Mouse (Mus musculus) embryonic facial prominence, embryonic 12.5 days (tissue): ENCODE data around the gene Unc119b. TPM values are rescaled to one million over a fixed set of nuclear protein-coding genes. Genes with fewer than 3 reads are reported as not detected.

Source experiments
- ATAC-seq: fragments of 200-750 bp; cut with Nextera tagmentation; 2 replicates; pipeline ENCODE4 v1.8.0; 2017; ENCODE audit not compliant: insufficient number of reproducible peaks, insufficient read depth, low FRiP score, low TSS enrichment
- H3K27ac ChIP-seq: fragments of 300-500 bp; sonication (generic); 2 replicates; pipeline ENCODE4 v1.5.1; 2016; ENCODE audit warnings: mild to moderate bottlenecking
- H3K27me3 ChIP-seq: fragments of 300-500 bp; sonication (generic); 2 replicates; pipeline ENCODE4 v1.6.1; 2016; ENCODE audit warnings: mild to moderate bottlenecking, moderate library complexity
- H3K36me3 ChIP-seq: fragments of 300-500 bp; sonication (generic); 2 replicates; pipeline ENCODE4 v1.6.1; 2016; ENCODE audit warnings: mild to moderate bottlenecking
- H3K4me1 ChIP-seq: fragments of 300-500 bp; sonication (generic); 2 replicates; pipeline ENCODE4 v1.6.1; 2016
- H3K4me2 ChIP-seq: fragments of 300-500 bp; sonication (generic); replicated peaks from 2 replicates; pipeline ENCODE4 v1.6.1; 2016; ENCODE audit warnings: mild to moderate bottlenecking, moderate library complexity
- H3K4me3 ChIP-seq: fragments of 300-500 bp; sonication (generic); 2 replicates; pipeline ENCODE4 v1.5.1; 2016; ENCODE audit warnings: mild to moderate bottlenecking
- H3K9ac ChIP-seq: fragments of 300-500 bp; sonication (generic); 2 replicates; pipeline ENCODE4 v1.6.1; 2016; ENCODE audit warnings: mild to moderate bottlenecking, moderate library complexity
- H3K9me3 ChIP-seq: fragments of 300-500 bp; sonication (generic); 2 replicates; pipeline ENCODE4 v1.6.1; 2016; ENCODE audit warnings: mild to moderate bottlenecking, moderate library complexity
- WGBS: fragments of 180-500 bp; shearing (Covaris S2); methylation state at CpG from one replicate; pipeline ENCODE4 v1.1.7; 2016; 5-methylcytosine and 5-hydroxymethylcytosine counted together
- polyA plus RNA-seq: library from polyadenylated mRNA; unstranded; fragments of >200 nt; fragmentation: Nextera tagmentation; extraction: Ambion mirVana; gene quantifications from 2 replicates; pipeline ENCODE4 v1.2.1, GENCODE M21; 2016

The Unc119b gene
- polyA plus RNA-seq, 1 experiment from 2014 or later, result 56.0 TPM

GRCm38 (mm10) chr5:115102231-115102630 is 32.5 kb downstream of the Unc119b start:
- no peak overlapping the region for H3K9ac ChIP-seq
- no peak overlapping the region for H3K4me2 ChIP-seq
- WGBS, result 86% methylated on average over 2 of the region's 2 CpGs
- no peak overlapping the region for H3K27ac ChIP-seq
- H3K27me3 ChIP-seq, result no peaks in the 10 kb centered on the region
- ATAC-seq, result no peak
- H3K4me1 ChIP-seq, result no peaks in the 10 kb centered on the region
- no peaks in the 10 kb centered on the region for H3K9me3 ChIP-seq
- no peak overlapping the region for H3K4me3 ChIP-seq
- peaks cover 31% of the 10 kb centered on the region for H3K36me3 ChIP-seq

- no peaks in the 10 kb centered on the region for H3K4me1 ChIP-seq
- H3K36me3 ChIP-seq, result peaks cover 45% of the 10 kb centered on the region
- 75% methylated on average over 6 of the region's 6 CpGs for WGBS
- no peak for ATAC-seq
- H3K4me3 ChIP-seq, result no peak overlapping the region
- H3K4me2 ChIP-seq, result no peak overlapping the region
- no peaks in the 10 kb centered on the region for H3K9me3 ChIP-seq
- no peak overlapping the region for H3K27ac ChIP-seq
- H3K9ac ChIP-seq, result no peak overlapping the region
- H3K27me3 ChIP-seq, result no peaks in the 10 kb centered on the region
Observed at GRCm38 (mm10) chr5:115100473-115100872, 34.3 kb downstream of the Unc119b start.

GRCm38 (mm10) chr5:115099991-115100390 is 34.8 kb downstream of the Unc119b start:
- peaks cover 50% of the 10 kb centered on the region for H3K36me3 ChIP-seq
- 85% methylated on average over 9 of the region's 9 CpGs for WGBS
- no peaks in the 10 kb centered on the region for H3K27me3 ChIP-seq
- H3K27ac ChIP-seq, result no peak overlapping the region
- H3K4me1 ChIP-seq, result no peaks in the 10 kb centered on the region
- no peak overlapping the region for H3K9ac ChIP-seq
- no peak overlapping the region for H3K4me3 ChIP-seq
- H3K4me2 ChIP-seq, result no peak overlapping the region
- ATAC-seq, result no peak
- H3K9me3 ChIP-seq, result no peaks in the 10 kb centered on the region

GRCm38 (mm10) chr5:115099530-115099929 is 35.2 kb downstream of the Unc119b start:
- 88% methylated on average over 5 of the region's 5 CpGs for WGBS
- peaks cover 53% of the 10 kb centered on the region for H3K36me3 ChIP-seq
- H3K27ac ChIP-seq, result no peak overlapping the region
- no peak overlapping the region for H3K4me2 ChIP-seq
- H3K9ac ChIP-seq, result no peak overlapping the region
- ATAC-seq, result no peak
- H3K9me3 ChIP-seq, result no peaks in the 10 kb centered on the region
- H3K27me3 ChIP-seq, result no peaks in the 10 kb centered on the region
- H3K4me1 ChIP-seq, result no peaks in the 10 kb centered on the region
- H3K4me3 ChIP-seq, result no peak overlapping the region

- H3K27me3 ChIP-seq, result no peaks in the 10 kb centered on the region
- H3K9ac ChIP-seq, result no peak within 1 kb of the TSS; the same call in 1 of the 2 replicates
- no peak within 1 kb of the TSS for H3K27ac ChIP-seq
- H3K4me3 ChIP-seq, result no peak within 1 kb of the TSS
- no peaks in the 10 kb centered on the region for H3K4me1 ChIP-seq
- no peak for ATAC-seq
- WGBS, result 97% methylated on average over 8 of the region's 8 CpGs
- peaks cover 53% of the 10 kb centered on the region for H3K36me3 ChIP-seq
- H3K4me2 ChIP-seq, result no peak within 1 kb of the TSS
- no peaks in the 10 kb centered on the region for H3K9me3 ChIP-seq
Observed at GRCm38 (mm10) chr5:115098195-115098594, 36.6 kb downstream of the Unc119b start, which contains the start of gene Gm10401. TSS of gene Gm10401 (minus strand) at chr5:115098295.

- Histone ChIP-seq H3K27ac (no peak overlapping the region), H3K27me3 (no peaks in the 10 kb centered on the region), H3K4me2 (no peak overlapping the region), H3K4me3 (no peak overlapping the region), H3K36me3 (peaks cover 73% of the 10 kb centered on the region), H3K9me3 (no peaks in the 10 kb centered on the region), H3K4me1 (no peaks in the 10 kb centered on the region), H3K9ac (no peak overlapping the region)
- no peak for ATAC-seq
- WGBS, result 69% methylated on average over 6 of the region's 6 CpGs
Observed at GRCm38 (mm10) chr5:115091776-115092175, 43.0 kb downstream of the Unc119b start.

- Histone ChIP-seq H3K4me3 (no peak overlapping the region), H3K9ac (no peak overlapping the region), H3K36me3 (peaks cover 74% of the 10 kb centered on the region), H3K4me2 (no peak overlapping the region), H3K4me1 (no peaks in the 10 kb centered on the region), H3K9me3 (no peaks in the 10 kb centered on the region), H3K27ac (no peak overlapping the region), H3K27me3 (no peaks in the 10 kb centered on the region)
- WGBS, result 80% methylated on average over 3 of the region's 3 CpGs
- no peak for ATAC-seq
Observed at GRCm38 (mm10) chr5:115091015-115091414, 43.8 kb downstream of the Unc119b start.

- Histone ChIP-seq H3K27ac (no peak overlapping the region), H3K27me3 (no peaks in the 10 kb centered on the region), H3K4me3 (no peak overlapping the region), H3K9me3 (no peaks in the 10 kb centered on the region), H3K4me1 (no peaks in the 10 kb centered on the region), H3K4me2 (no peak overlapping the region), H3K9ac (no peak overlapping the region), H3K36me3 (peaks cover 73% of the 10 kb centered on the region)
- no peak for ATAC-seq
- 94% methylated on average over 5 of the region's 5 CpGs for WGBS
Observed at GRCm38 (mm10) chr5:115089592-115090268, 45.0 kb downstream of the Unc119b start.

- 96% methylated on average over 2 of the region's 2 CpGs for WGBS
- no peak overlapping the region for H3K27ac ChIP-seq
- H3K4me2 ChIP-seq, result no peak overlapping the region
- no peaks in the 10 kb centered on the region for H3K4me1 ChIP-seq
- no peak overlapping the region for H3K4me3 ChIP-seq
- no peaks in the 10 kb centered on the region for H3K27me3 ChIP-seq
- no peak for ATAC-seq
- H3K9me3 ChIP-seq, result no peaks in the 10 kb centered on the region
- peaks cover 76% of the 10 kb centered on the region for H3K36me3 ChIP-seq
- H3K9ac ChIP-seq, result no peak overlapping the region
Observed at GRCm38 (mm10) chr5:115085675-115086074, 49.1 kb downstream of the Unc119b start.

GRCm38 (mm10) chr5:115083492-115083891 is 51.3 kb downstream of the Unc119b start:
- 86% methylated on average over 6 of the region's 6 CpGs for WGBS
- no peak overlapping the region for H3K4me3 ChIP-seq
- H3K9ac ChIP-seq, result no peak overlapping the region
- no peak overlapping the region for H3K4me2 ChIP-seq
- H3K27ac ChIP-seq, result no peak overlapping the region
- no peaks in the 10 kb centered on the region for H3K4me1 ChIP-seq
- no peak for ATAC-seq
- H3K27me3 ChIP-seq, result no peaks in the 10 kb centered on the region
- peaks cover 56% of the 10 kb centered on the region for H3K36me3 ChIP-seq
- no peaks in the 10 kb centered on the region for H3K9me3 ChIP-seq

GRCm38 (mm10) chr5:115081636-115082035 is 53.1 kb downstream of the Unc119b start:
- no peak overlapping the region for H3K9ac ChIP-seq
- H3K4me2 ChIP-seq, result no peak overlapping the region
- no peaks in the 10 kb centered on the region for H3K27me3 ChIP-seq
- peaks cover 41% of the 10 kb centered on the region for H3K36me3 ChIP-seq
- H3K27ac ChIP-seq, result no peak overlapping the region
- H3K9me3 ChIP-seq, result no peaks in the 10 kb centered on the region
- ATAC-seq, result no peak
- no peaks in the 10 kb centered on the region for H3K4me1 ChIP-seq
- H3K4me3 ChIP-seq, result no peak overlapping the region
- WGBS, result 81% methylated on average over 5 of the region's 5 CpGs

GRCm38 (mm10) chr5:115076144-115076901 is 58.5 kb downstream of the Unc119b start:
- no peak for ATAC-seq
- peaks cover 10% of the 10 kb centered on the region for H3K36me3 ChIP-seq
- no peak overlapping the region for H3K9ac ChIP-seq

More at GRCm38 (mm10) chr5:115076144-115076901, 58.5 kb downstream of the Unc119b start:
- Histone ChIP-seq H3K4me3 (no peak overlapping the region), H3K4me1 (0 out of 2 replicates have a peak, but pooled peaks cover 4% of the 10 kb centered on the region), H3K4me2 (no peak overlapping the region), H3K9me3 (no peaks in the 10 kb centered on the region), H3K27me3 (no peaks in the 10 kb centered on the region), H3K27ac (no peak overlapping the region)
- WGBS, result 58% methylated on average over 5 of the region's 5 CpGs
